Comparison of ENCODE assay signal across 15 mouse cellular contexts in the genomic region with DNA sequence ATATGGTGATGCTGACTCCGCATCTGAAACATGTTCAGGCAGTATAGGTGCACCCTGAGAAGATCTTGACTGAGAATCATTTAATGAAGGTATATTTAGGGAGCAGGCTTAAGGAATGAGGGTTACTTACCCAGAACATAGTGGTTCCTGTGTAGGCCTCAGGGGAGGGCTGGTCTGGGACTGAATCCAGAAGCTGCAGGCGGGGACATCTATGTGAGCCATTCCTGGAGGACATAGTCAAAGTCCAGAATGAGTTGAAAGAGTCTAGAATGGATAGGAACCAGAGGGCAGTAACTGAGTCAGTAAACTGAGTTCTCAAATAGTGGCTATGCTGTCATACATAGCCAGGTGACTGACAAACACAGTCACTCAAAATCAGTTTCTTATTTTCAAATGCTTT. TPM values are rescaled to one million over a fixed set of nuclear protein-coding genes. Genes with fewer than 3 reads are reported as not detected.
DNase-seq lines count a peak whose midpoint lies in the region; ATAC-seq and TF ChIP-seq lines count a peak whose summit lies in the region.
"Had no signal": no experiment of that assay in that cellular context is flagged by ENCODE, and none has a peak within 500 bp of the region (broad histone marks: within the 10 kb centered on the region; RNA-seq: fewer than 3 reads in every experiment).

No protein-coding gene starts in this region.

- ATAC-seq in kidney, embryonic 14.5 days (ENCODE audit: low FRiP score, low TSS enrichment) = no peak
- ATAC-seq: hindbrain, embryonic 16.5 days had no signal

- TF ChIP-seq CTCF in kidney, adult 2 months (conservative IDR thresholded peaks at IDR 0.05; ENCODE audit: insufficient read depth, insufficient read length, low read depth, low read length) = no peak

- no peak overlapping the region for H3K27ac ChIP-seq in kidney, adult 2 months (ENCODE audit: insufficient read depth, low read depth, low read length)
- H3K27ac ChIP-seq in kidney, embryonic 14.5 days (ENCODE audit: low read depth, low read length) = no peak overlapping the region
- H3K27ac ChIP-seq: kidney, postnatal 0 days; limb, embryonic 10.5 days; liver, embryonic 15.5 days; neural tube, embryonic 12.5 days had no signal

- H3K4me1 ChIP-seq in kidney, adult 2 months (ENCODE audit: control insufficient read depth, insufficient read depth, low read length) = no peaks in the 10 kb centered on the region; the same call in 1 of the 2 replicates
- H3K4me1 ChIP-seq in kidney, embryonic 14.5 days (ENCODE audit: control insufficient read depth, insufficient read depth, low read length) = no peaks in the 10 kb centered on the region
- H3K4me1 ChIP-seq: limb, embryonic 10.5 days; liver, embryonic 15.5 days; neural tube, embryonic 12.5 days had no signal

- no peak overlapping the region for H3K4me2 ChIP-seq in kidney, embryonic 14.5 days (replicated peaks; ENCODE audit: low read depth, low read length)
- H3K4me2 ChIP-seq: liver, embryonic 15.5 days; neural tube, embryonic 12.5 days had no signal

- peak; percentile 35 to 59 for DNase-seq in cerebellum, postnatal 25 days
- DNase-seq in cerebellum, adult 9-11 months = no peak
- peak; percentile 59 for DNase-seq in kidney, adult 2 months
- DNase-seq in gastrocnemius, adult 8-10 months (ENCODE audit: low spot score in 2 of 2) = peak; percentile 21 to 23
- peak; percentile 45 to 56 for DNase-seq in kidney, postnatal 36 days
- no peak for DNase-seq in layer of hippocampus, adult 9-11 months
- DNase-seq: layer of hippocampus, postnatal 36 days; right cerebral cortex, postnatal 25 days; thymus, postnatal 36 days had no signal

- no peak overlapping the region for H3K4me3 ChIP-seq in kidney, adult 2 months (ENCODE audit: insufficient read depth, low read depth, low read length)
- H3K4me3 ChIP-seq in kidney, embryonic 14.5 days (ENCODE audit: low read length) = no peak overlapping the region
- H3K4me3 ChIP-seq: limb, embryonic 10.5 days; liver, embryonic 15.5 days; neural tube, embryonic 12.5 days had no signal

- H3K27me3 ChIP-seq in kidney, adult 2 months (replicated peaks; ENCODE audit: control insufficient read depth, insufficient read depth, low read length) = no peaks in the 10 kb centered on the region
- H3K27me3 ChIP-seq in kidney, embryonic 14.5 days (ENCODE audit: control insufficient read depth, insufficient read depth, low read length) = no peaks in the 10 kb centered on the region
- H3K27me3 ChIP-seq: liver, embryonic 15.5 days; neural tube, embryonic 12.5 days had no signal

- WGBS in kidney, adult 2 months = 63% methylated on average over 2 of the region's 2 CpGs
- WGBS in kidney, embryonic 14.5 days = 94% methylated on average over 2 of the region's 2 CpGs

- no peak for TF ChIP-seq POLR2A in kidney, adult 2 months (IDR thresholded peaks at IDR 0.05; ENCODE audit: low read depth, low read length)

- peaks cover 5% of the 10 kb centered on the region for H3K36me3 ChIP-seq in kidney, adult 2 months (ENCODE audit: control insufficient read depth, insufficient read depth, low read length)
- peaks cover 49% of the 10 kb centered on the region for H3K36me3 ChIP-seq in kidney, embryonic 14.5 days (ENCODE audit: control insufficient read depth, insufficient read depth, low read length)

- H3K9me3 ChIP-seq in kidney, embryonic 14.5 days (ENCODE audit: control insufficient read depth, low read length) = no peaks in the 10 kb centered on the region
- H3K9me3 ChIP-seq: limb, embryonic 10.5 days; liver, embryonic 15.5 days; neural tube, embryonic 12.5 days had no signal

- H3K9ac ChIP-seq in kidney, embryonic 14.5 days (ENCODE audit: low read depth, low read length) = no peak overlapping the region
- H3K9ac ChIP-seq: liver, embryonic 15.5 days; neural tube, embryonic 12.5 days had no signal

RNA-seq across cellular contexts. Expression of gene Rbm33, which starts 16.8 kb away (rescaled TPM):
- 18.4 and 19.0 TPM in 2 replicates for polyA plus RNA-seq in kidney, adult 2 months (2012; rRNA removed)
- polyA plus RNA-seq in kidney, embryonic 14.5 days (2014; fragmentation: Nextera tagmentation; extraction: Ambion mirVana) = 12.3 and 25.4 TPM in 2 replicates
- 10 to 100 TPM; 37.3 to 42.9 (median 39.5) TPM for total RNA-seq in gastrocnemius, adult 8-10 months (2022)

Comparison
In these comparisons a context has a peak if more than half of its experiments do, and no peak if none do; other contexts are left out.
1. DNase-seq: peak in cerebellum, postnatal 25 days (2 of 2), kidney, adult 2 months (single experiment), gastrocnemius, adult 8-10 months (2 of 2) and kidney, postnatal 36 days (2 of 2); none in cerebellum, adult 9-11 months (single experiment) and layer of hippocampus, adult 9-11 months (single experiment).